Mouse (Mus musculus) limb, embryonic 15.5 days (tissue): ENCODE measurements at regions not wholly inside any gene's neighbourhood (a gene's known extent, or its start where the extent isn't known, plus 50 kb on each side); places are given as distances from the start of the nearest gene placed in this dataset.

Source experiments
- ATAC-seq: fragments of 200-750 bp; cut with Nextera tagmentation; 2 replicates; pipeline ENCODE4 v1.8.0; 2017; ENCODE audit warnings: low read depth, moderate TSS enrichment; ENCODE audit not compliant: insufficient number of reproducible peaks, low FRiP score, low TSS enrichment
- H3K27ac ChIP-seq: fragments of 300-500 bp; sonication (generic); 2 replicates; pipeline ENCODE4 v1.5.1; 2015; ENCODE audit warnings: moderate library complexity, mild to moderate bottlenecking, inconsistent platforms
- H3K27me3 ChIP-seq: fragments of 300-500 bp; sonication (generic); 2 replicates; pipeline ENCODE4 v1.6.1; 2015; ENCODE audit warnings: inconsistent platforms
- H3K36me3 ChIP-seq: fragments of 300-500 bp; sonication (generic); 2 replicates; pipeline ENCODE4 v1.6.1; 2015; ENCODE audit warnings: inconsistent platforms
- H3K4me1 ChIP-seq: fragments of 300-500 bp; sonication (generic); 2 replicates; pipeline ENCODE4 v1.6.1; 2015; ENCODE audit warnings: inconsistent platforms
- H3K4me2 ChIP-seq: fragments of 300-500 bp; sonication (generic); 2 replicates; pipeline ENCODE4 v1.6.1; 2015; ENCODE audit warnings: mild to moderate bottlenecking, inconsistent platforms
- H3K4me3 ChIP-seq: fragments of 300-500 bp; sonication (generic); 2 replicates; pipeline ENCODE4 v1.5.1; 2015; ENCODE audit warnings: mild to moderate bottlenecking, inconsistent platforms
- H3K9ac ChIP-seq: fragments of 300-500 bp; sonication (generic); 2 replicates; pipeline ENCODE4 v1.6.1; 2015; ENCODE audit warnings: inconsistent platforms
- H3K9me3 ChIP-seq: fragments of 300-500 bp; sonication (generic); 2 replicates; pipeline ENCODE4 v1.6.1; 2016; ENCODE audit warnings: inconsistent platforms
- WGBS: fragments of 180-500 bp; shearing (Covaris S2); methylation state at CpG from one replicate; pipeline ENCODE4 v1.1.7; 2015; 5-methylcytosine and 5-hydroxymethylcytosine counted together

DNA sequence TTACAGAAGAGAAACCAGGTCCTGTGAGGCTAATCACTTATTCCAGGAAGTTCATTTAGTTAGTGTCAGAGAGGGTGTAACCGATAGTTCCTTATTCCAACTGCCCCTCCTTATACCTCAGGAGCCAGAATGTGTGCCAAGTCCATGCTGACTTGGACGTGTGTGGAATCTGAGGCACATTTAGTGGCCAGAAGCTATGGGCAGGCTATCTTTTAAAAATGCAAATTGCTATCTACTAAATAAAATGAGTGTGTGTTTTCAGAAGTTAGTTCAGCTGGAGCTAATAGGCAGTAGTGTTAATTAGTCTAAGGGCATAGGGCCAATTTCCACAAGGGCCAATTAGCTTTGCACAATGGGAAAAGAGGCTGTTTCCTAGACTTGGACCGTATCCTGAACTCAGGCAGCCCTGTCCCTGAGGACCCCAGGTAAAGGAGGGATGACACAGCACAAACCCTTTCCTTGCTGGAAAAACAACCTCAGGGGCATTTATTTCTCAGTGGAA lies 168.5 kb downstream of the Icos start:
- Histone ChIP-seq H3K27ac (no peak overlapping the region), H3K9ac (no peak overlapping the region), H3K4me1 (peaks cover 34% of the 10 kb centered on the region), H3K36me3 (no peaks in the 10 kb centered on the region), H3K4me2 (no peak overlapping the region), H3K9me3 (no peaks in the 10 kb centered on the region), H3K27me3 (peaks cover 7% of the 10 kb centered on the region; the same call in 1 of the 2 replicates), H3K4me3 (no peak overlapping the region)
- 39% methylated on average over 3 of the region's 3 CpGs for WGBS
- no peak for ATAC-seq

DNA sequence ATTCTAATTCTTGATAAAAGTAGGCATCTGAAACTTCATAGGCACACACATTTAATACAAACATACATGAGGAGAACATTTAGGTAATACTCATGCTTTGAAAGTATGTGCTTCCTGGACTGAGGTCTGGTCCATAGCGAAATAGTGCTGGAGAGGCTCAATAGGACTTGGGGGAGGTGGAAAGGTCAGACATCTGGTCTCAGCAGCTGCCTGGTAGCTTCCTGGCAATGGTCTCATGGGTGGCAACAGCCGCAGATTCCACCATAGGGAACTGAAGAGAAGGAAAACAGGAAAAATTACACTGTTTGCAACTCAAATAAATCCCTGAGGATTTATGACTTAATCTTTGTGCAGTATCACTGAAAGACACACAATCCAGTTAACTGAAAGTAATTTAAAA lies 174.0 kb downstream of the Icos start:
- H3K36me3 ChIP-seq: no peaks in the 10 kb centered on the region
- no peak overlapping the region for H3K4me2 ChIP-seq
- WGBS: 26% methylated on average over 2 of the region's 2 CpGs
- H3K9me3 ChIP-seq: no peaks in the 10 kb centered on the region
- peaks cover 2% of the 10 kb centered on the region; the same call in 1 of the 2 replicates for H3K4me1 ChIP-seq
- no peak overlapping the region for H3K9ac ChIP-seq
- no peaks in the 10 kb centered on the region; the same call in 1 of the 2 replicates for H3K27me3 ChIP-seq
- ATAC-seq: no peak
- H3K27ac ChIP-seq: no peak overlapping the region
- no peak overlapping the region for H3K4me3 ChIP-seq

DNA sequence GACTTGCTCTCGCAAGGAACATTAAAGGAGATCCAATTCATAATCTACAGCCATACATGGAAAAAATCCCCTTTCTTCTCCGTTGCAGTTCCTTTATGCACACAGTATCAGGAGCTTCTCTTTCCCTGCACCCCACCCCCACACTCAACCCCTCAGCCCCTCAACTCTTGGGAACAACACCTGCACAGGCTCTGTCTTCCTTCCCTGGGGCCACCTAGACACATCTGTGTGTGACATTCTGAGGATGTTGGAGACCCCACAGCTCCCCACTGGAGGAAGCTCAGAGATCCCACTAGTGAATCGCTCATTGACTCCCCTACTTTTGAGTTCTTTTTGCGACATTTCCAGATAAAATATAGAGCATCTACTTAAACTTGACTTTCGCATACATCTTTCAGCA lies 174.4 kb downstream of the Icos start:
- Histone ChIP-seq H3K4me3 (no peak overlapping the region), H3K27me3 (no peaks in the 10 kb centered on the region; the same call in 1 of the 2 replicates), H3K4me2 (no peak overlapping the region), H3K9me3 (no peaks in the 10 kb centered on the region), H3K27ac (no peak overlapping the region), H3K4me1 (peaks cover 2% of the 10 kb centered on the region; the same call in 1 of the 2 replicates), H3K36me3 (no peaks in the 10 kb centered on the region), H3K9ac (no peak overlapping the region)
- no peak for ATAC-seq
- WGBS: 67% methylated on average over 5 of the region's 5 CpGs

GRCm38 (mm10) chr1:61154216-61154615 lies 176.5 kb downstream of the Icos start:
- Histone ChIP-seq H3K9me3 (no peaks in the 10 kb centered on the region), H3K4me2 (no peak overlapping the region), H3K4me1 (peaks cover 2% of the 10 kb centered on the region; the same call in 1 of the 2 replicates), H3K36me3 (no peaks in the 10 kb centered on the region), H3K4me3 (no peak overlapping the region), H3K27me3 (no peaks in the 10 kb centered on the region), H3K9ac (no peak overlapping the region), H3K27ac (no peak overlapping the region)
- ATAC-seq: no peak
- WGBS: 90% methylated on average over 3 of the region's 3 CpGs

- H3K9me3 ChIP-seq: no peaks in the 10 kb centered on the region
- H3K4me1 ChIP-seq: no peaks in the 10 kb centered on the region
- no peak overlapping the region for H3K4me3 ChIP-seq
- H3K36me3 ChIP-seq: no peaks in the 10 kb centered on the region
- 0 out of 2 replicates have a peak, but pooled peaks have one; percentile 24 for ATAC-seq
- no peak overlapping the region for H3K4me2 ChIP-seq
- H3K27me3 ChIP-seq: no peaks in the 10 kb centered on the region
- WGBS: 43% methylated on average over 4 of the region's 4 CpGs
- no peak overlapping the region for H3K27ac ChIP-seq
- H3K9ac ChIP-seq: no peak overlapping the region
Measured at GRCm38 (mm10) chr1:61157271-61157670, 179.5 kb downstream of the Icos start.

- H3K4me2 ChIP-seq: no peak overlapping the region
- H3K36me3 ChIP-seq: no peaks in the 10 kb centered on the region
- no peak overlapping the region for H3K4me3 ChIP-seq
- H3K9ac ChIP-seq: no peak overlapping the region
- no peak for ATAC-seq
- 79% methylated on average over 3 of the region's 3 CpGs for WGBS
- H3K4me1 ChIP-seq: no peaks in the 10 kb centered on the region
- no peaks in the 10 kb centered on the region for H3K9me3 ChIP-seq
- H3K27ac ChIP-seq: no peak overlapping the region
- no peaks in the 10 kb centered on the region for H3K27me3 ChIP-seq
Measured at GRCm38 (mm10) chr1:61160505-61160904, 182.8 kb downstream of the Icos start.

GRCm38 (mm10) chr1:61164271-61164670 lies 186.5 kb downstream of the Icos start:
- H3K36me3 ChIP-seq: no peaks in the 10 kb centered on the region
- 90% methylated on average over 2 of the region's 2 CpGs for WGBS
- H3K4me2 ChIP-seq: no peak overlapping the region
- no peak overlapping the region for H3K27ac ChIP-seq
- H3K4me1 ChIP-seq: no peaks in the 10 kb centered on the region
- H3K27me3 ChIP-seq: no peaks in the 10 kb centered on the region
- H3K9ac ChIP-seq: no peak overlapping the region
- no peak overlapping the region for H3K4me3 ChIP-seq
- no peaks in the 10 kb centered on the region for H3K9me3 ChIP-seq
- no peak for ATAC-seq

DNA sequence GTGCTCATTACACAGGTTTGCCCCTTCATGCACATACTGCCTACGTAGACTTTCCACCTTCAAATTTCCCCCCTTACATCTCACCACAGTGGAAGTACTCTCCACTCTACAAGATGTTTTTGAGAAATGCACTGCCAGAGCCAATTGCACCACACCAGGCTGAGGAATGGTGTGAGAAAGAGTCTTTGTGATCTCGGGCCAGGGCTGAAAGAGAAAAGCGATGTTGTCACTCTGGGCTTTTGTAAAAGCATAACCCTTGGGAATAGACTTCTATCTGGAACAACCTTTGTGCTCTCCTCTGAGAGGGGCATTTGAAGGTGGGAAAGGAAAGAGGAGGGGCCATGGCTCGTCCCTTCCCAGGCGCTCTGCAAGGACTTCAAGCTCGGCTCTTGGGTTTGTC lies 194.2 kb downstream of the Icos start:
- ATAC-seq: no peak
- Histone ChIP-seq H3K4me2 (no peak overlapping the region), H3K4me3 (no peak overlapping the region), H3K9ac (no peak overlapping the region), H3K27me3 (no peaks in the 10 kb centered on the region), H3K4me1 (0 out of 2 replicates have a peak, but pooled peaks cover 4% of the 10 kb centered on the region), H3K36me3 (no peaks in the 10 kb centered on the region), H3K9me3 (no peaks in the 10 kb centered on the region), H3K27ac (no peak overlapping the region)
- 66% methylated on average over 6 of the region's 6 CpGs for WGBS

DNA sequence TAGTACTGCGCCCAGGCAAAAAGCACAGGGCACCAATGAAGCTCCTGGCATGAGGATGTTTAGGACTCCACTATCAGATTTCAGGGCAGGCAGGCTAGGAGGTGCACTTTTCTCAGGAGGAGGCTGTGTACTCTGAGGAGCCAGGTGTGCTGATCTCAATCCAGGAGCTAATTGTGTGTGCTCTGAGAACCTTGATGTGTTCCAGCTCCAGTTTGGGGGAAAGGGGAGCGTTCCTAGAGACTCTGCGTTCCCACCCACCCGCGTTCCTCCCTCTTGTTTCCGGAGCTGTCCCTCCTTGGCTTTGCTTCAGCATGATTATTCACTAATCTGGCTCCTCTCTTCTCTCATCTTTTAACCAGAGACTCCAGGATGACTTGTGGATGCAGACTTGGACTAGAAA lies 195.2 kb downstream of the Icos start:
- Histone ChIP-seq H3K36me3 (no peaks in the 10 kb centered on the region), H3K9ac (no peak overlapping the region), H3K9me3 (no peaks in the 10 kb centered on the region), H3K4me2 (no peak overlapping the region), H3K27me3 (no peaks in the 10 kb centered on the region), H3K4me3 (no peak overlapping the region), H3K27ac (no peak overlapping the region), H3K4me1 (0 out of 2 replicates have a peak, but pooled peaks cover 4% of the 10 kb centered on the region)
- WGBS: 71% methylated on average over 6 of the region's 6 CpGs
- ATAC-seq: no peak

- H3K27ac ChIP-seq: no peak overlapping the region
- no peaks in the 10 kb centered on the region for H3K36me3 ChIP-seq
- H3K4me1 ChIP-seq: 0 out of 2 replicates have a peak, but pooled peaks cover 4% of the 10 kb centered on the region
- H3K4me2 ChIP-seq: no peak overlapping the region
- no peaks in the 10 kb centered on the region for H3K9me3 ChIP-seq
- H3K9ac ChIP-seq: no peak overlapping the region
- 84% methylated on average over 2 of the region's 2 CpGs for WGBS
- ATAC-seq: no peak
- H3K4me3 ChIP-seq: no peak overlapping the region
- H3K27me3 ChIP-seq: no peaks in the 10 kb centered on the region
Measured at GRCm38 (mm10) chr1:61175239-61175638, 197.5 kb downstream of the Icos start.

- 68% methylated on average over 9 of the region's 9 CpGs for WGBS
- H3K27ac ChIP-seq: no peak overlapping the region
- H3K9ac ChIP-seq: no peak overlapping the region
- no peak overlapping the region for H3K4me2 ChIP-seq
- ATAC-seq: no peak
- no peaks in the 10 kb centered on the region for H3K27me3 ChIP-seq
- no peak overlapping the region for H3K4me3 ChIP-seq
- H3K36me3 ChIP-seq: no peaks in the 10 kb centered on the region
- H3K4me1 ChIP-seq: peaks cover 13% of the 10 kb centered on the region
- H3K9me3 ChIP-seq: no peaks in the 10 kb centered on the region
Measured at GRCm38 (mm10) chr1:61179461-61179860, 201.7 kb downstream of the Icos start.

DNA sequence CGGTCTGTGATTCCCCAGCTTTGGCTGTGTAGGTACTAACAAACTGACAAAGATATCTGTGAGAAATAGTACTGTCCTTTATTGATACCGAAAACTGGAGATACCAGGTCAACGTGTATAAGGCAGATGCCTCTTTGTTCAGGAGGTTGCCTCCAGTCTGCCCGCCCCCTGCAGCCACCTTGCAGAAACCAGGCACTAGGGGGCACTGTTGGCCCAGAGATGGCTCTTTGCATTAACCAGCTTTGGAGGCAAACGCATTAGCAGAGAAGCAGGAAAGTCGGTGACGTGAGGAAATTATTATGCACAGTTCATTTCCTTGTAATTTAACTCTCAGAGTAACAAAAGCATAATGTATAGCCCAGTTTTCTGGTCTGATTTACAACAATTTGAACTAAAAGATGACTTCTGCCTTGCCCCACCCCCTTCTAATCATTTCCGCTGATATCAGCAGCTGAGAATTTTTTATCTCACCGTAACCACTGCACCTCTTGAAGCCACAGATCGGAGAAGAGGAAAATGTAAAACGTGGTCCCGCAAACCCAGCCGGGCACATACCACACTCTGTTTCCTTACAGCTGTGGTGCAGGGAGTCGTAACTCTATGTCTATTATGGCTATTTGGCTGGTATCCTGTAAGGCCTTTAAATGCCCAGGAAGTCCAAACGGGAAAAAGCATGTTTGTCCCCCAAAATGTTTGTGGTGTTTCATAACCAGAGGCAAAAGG lies 203.5 kb downstream of the Icos start:
- ATAC-seq: 0 out of 2 replicates have a peak, but pooled peaks have one; percentile 44
- no peaks in the 10 kb centered on the region for H3K9me3 ChIP-seq
- H3K9ac ChIP-seq: no peak overlapping the region
- H3K36me3 ChIP-seq: no peaks in the 10 kb centered on the region
- peaks cover 13% of the 10 kb centered on the region for H3K4me1 ChIP-seq
- peak overlapping the region; percentile 47 for H3K4me2 ChIP-seq
- no peaks in the 10 kb centered on the region for H3K27me3 ChIP-seq
- no peak overlapping the region for H3K27ac ChIP-seq
- H3K4me3 ChIP-seq: peak overlapping the region; percentile 24
- WGBS: 12% methylated on average over 15 of the region's 15 CpGs
